Mouse (Mus musculus) heart, postnatal 25 days (tissue): ENCODE data around the gene Atn1. TPM values are rescaled to one million over a fixed set of nuclear protein-coding genes. Genes with fewer than 3 reads are reported as not detected.
A peak's percentile ranks its signal among the peaks of the same experiment; 100 is the strongest.

Experiments used
- DNase-seq: peaks from one replicate; pipeline ENCODE4 v3.0.0; 2022; ENCODE audit warnings: low spot score
- intact Hi-C: fragments of 180-260 bp; cut with DNase I; formaldehyde crosslinking; loops from one replicate; pipeline ENCODE4 v1.15.1; 2025
- microRNA-seq: library from miRNA; unstranded; fragments of <30 nt; microRNA quantifications from one replicate; pipeline ENCODE4 v1.2.0, GENCODE M21; 2022
- total RNA-seq, 2 experiments: library from RNA; stranded (reverse); gene quantifications; 2 replicates each; pipeline ENCODE4 v1.2.3; 2021

The Atn1 gene
- total RNA-seq, 2 experiments from 2014 or later = 37.0 to 39.7 TPM

- peak; percentile 46 for DNase-seq
- intact Hi-C loops = no loop called here
Measured at GRCm38 (mm10) chr6:124694166-124694955, 62.0 kb downstream of the Atn1 start.

- no peak for DNase-seq
Measured at GRCm38 (mm10) chr6:124693243-124693981, 62.9 kb downstream of the Atn1 start.

More at GRCm38 (mm10) chr6:124693243-124693981, 62.9 kb downstream of the Atn1 start:
- intact Hi-C loops = no loop called here

Small RNA genes lying within 50 kb of the gene (microRNA-seq; reads per million reads assigned to microRNA genes)
- gene Mir141 (20.0 reads per million, percentile 35 among the genes with 10 or more reads in this experiment), gene Mir200c (461 reads per million, percentile 74 among the genes with 10 or more reads in this experiment)

Other genes with a start within 250 kb of the Atn1 start
- 10 to 100 TPM; 10.7 to 11.6 TPM for gene C1ra, start 244.1 kb downstream of the Atn1 start, total RNA-seq
- gene C1s1, start 214.2 kb downstream of the Atn1 start, total RNA-seq = 10 to 100 TPM; 20.2 to 22.7 TPM
- gene C1rb, start 186.2 kb downstream of the Atn1 start, total RNA-seq = 1 to 10 TPM in 1 of 2 experiments, under 1 TPM in 1; 0.95 to 1.3 TPM
- under 1 TPM; 0.48 to 0.62 TPM for gene C1s2, start 120.4 kb downstream of the Atn1 start, total RNA-seq
- 10 to 100 TPM; 39.6 to 43.9 TPM for gene Lpcat3, start 93.5 kb downstream of the Atn1 start, total RNA-seq
- gene Emg1, start 44.3 kb downstream of the Atn1 start, total RNA-seq = 10 to 100 TPM; 72.5 to 75.1 TPM
- gene Phb2, start 44.2 kb downstream of the Atn1 start, total RNA-seq = 100 to 1,000 TPM; 322 to 323 TPM
- gene Ptpn6, start 17.8 kb downstream of the Atn1 start, total RNA-seq = 1 to 10 TPM; 4.7 TPM
- 100 to 1,000 TPM; 274 to 277 TPM for gene Grcc10, start 15.2 kb downstream of the Atn1 start, total RNA-seq
- gene Gm45234, start 503 bp downstream of the Atn1 start, total RNA-seq = 1 to 10 TPM in 1 of 2 experiments, not detected in 1; 3.8 TPM
- 1 to 10 TPM; 1.9 to 3.3 TPM for gene Eno2, start 13.1 kb upstream of the Atn1 start, total RNA-seq
- not detected for gene Lrrc23, start 23.2 kb upstream of the Atn1 start, total RNA-seq
- 1 to 10 TPM; 2.9 to 3.3 TPM for gene Spsb2, start 52.1 kb upstream of the Atn1 start, total RNA-seq
- gene Tpi1, start 57.8 kb upstream of the Atn1 start, total RNA-seq = 100 to 1,000 TPM; 837 to 904 TPM
- gene Usp5, start 73.0 kb upstream of the Atn1 start, total RNA-seq = 10 to 100 TPM; 73.7 to 75.3 TPM
- 1 to 10 TPM in 1 of 2 experiments, under 1 TPM in 1; 0.91 to 1.6 TPM for gene Cdca3, start 73.0 kb upstream of the Atn1 start, total RNA-seq
- gene Gnb3, start 83.8 kb upstream of the Atn1 start, total RNA-seq = 1 to 10 TPM; 3.0 to 3.2 TPM
- gene P3h3, start 101.2 kb upstream of the Atn1 start, total RNA-seq = 10 to 100 TPM; 12.3 to 13.5 TPM
- 1 to 10 TPM in 1 of 2 experiments, under 1 TPM in 1; 0.62 to 1.0 TPM for gene Gpr162, start 107.5 kb upstream of the Atn1 start, total RNA-seq
- 1 to 10 TPM in 1 of 2 experiments, under 1 TPM in 1; 0.73 to 1.3 TPM for gene Cd4, start 131.7 kb upstream of the Atn1 start, total RNA-seq
- under 1 TPM; 0.34 to 0.83 TPM for gene Lag3, start 155.2 kb upstream of the Atn1 start, total RNA-seq
- 100 to 1,000 TPM; 235 to 245 TPM for gene Ptms, start 163.6 kb upstream of the Atn1 start, total RNA-seq
- gene Mlf2, start 174.9 kb upstream of the Atn1 start, total RNA-seq = 100 to 1,000 TPM; 205 to 207 TPM
- 10 to 100 TPM; 85.8 to 88.6 TPM for gene Cops7a, start 209.0 kb upstream of the Atn1 start, total RNA-seq
- 1 to 10 TPM in 1 of 2 experiments, under 1 TPM in 1; 0.49 to 1.1 TPM for gene Pianp, start 240.2 kb upstream of the Atn1 start, total RNA-seq